Mouse (Mus musculus): Measurements from ENCODE around the gene Brms1.
A peak's percentile ranks its signal among the peaks of the same experiment; 100 is the strongest.
"Not testable (repeated sequence)": the region's sequence is repeated elsewhere in the genome, so short reads cannot be mapped to it uniquely, and the experiment has no call there.

Brms1 gene

DNA sequence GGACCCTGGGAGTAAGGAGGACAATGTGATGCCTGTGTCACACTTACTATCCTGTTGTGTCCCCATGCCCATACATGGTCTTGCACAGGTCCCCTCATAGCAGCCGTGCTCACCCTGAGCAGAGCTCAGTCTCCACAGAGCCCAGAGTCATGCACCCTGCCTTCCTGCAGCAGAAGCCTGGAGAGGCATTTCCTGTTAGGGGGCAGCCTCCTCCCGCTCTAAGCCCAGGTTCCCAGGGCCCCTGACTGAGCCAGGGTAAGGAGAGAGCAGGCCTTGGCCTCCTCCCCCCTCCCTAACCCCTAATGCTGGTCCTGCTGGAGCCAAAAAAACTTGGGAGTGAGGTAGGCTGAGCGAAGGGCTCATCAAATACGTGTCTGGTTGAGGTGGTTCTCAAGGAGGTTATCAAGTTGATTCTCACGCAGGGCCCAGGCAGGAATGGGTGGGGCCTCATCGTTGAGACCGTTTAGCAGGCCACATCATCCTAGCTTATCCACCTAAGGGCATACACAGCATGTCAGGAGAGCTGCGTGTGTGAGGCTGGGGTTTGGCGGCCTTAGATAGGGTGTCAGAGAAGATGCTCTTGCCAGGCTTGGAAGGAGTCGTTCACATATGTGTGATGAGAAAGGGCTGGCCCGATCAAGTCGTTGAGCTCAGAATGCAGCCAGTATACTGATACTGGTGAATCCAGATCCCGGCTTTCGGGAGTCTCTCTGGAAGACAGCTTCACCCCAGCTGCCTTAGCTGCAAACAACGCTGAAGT lies 26.1 kb downstream of the Brms1 start:
- no peak for DNase-seq

DNA sequence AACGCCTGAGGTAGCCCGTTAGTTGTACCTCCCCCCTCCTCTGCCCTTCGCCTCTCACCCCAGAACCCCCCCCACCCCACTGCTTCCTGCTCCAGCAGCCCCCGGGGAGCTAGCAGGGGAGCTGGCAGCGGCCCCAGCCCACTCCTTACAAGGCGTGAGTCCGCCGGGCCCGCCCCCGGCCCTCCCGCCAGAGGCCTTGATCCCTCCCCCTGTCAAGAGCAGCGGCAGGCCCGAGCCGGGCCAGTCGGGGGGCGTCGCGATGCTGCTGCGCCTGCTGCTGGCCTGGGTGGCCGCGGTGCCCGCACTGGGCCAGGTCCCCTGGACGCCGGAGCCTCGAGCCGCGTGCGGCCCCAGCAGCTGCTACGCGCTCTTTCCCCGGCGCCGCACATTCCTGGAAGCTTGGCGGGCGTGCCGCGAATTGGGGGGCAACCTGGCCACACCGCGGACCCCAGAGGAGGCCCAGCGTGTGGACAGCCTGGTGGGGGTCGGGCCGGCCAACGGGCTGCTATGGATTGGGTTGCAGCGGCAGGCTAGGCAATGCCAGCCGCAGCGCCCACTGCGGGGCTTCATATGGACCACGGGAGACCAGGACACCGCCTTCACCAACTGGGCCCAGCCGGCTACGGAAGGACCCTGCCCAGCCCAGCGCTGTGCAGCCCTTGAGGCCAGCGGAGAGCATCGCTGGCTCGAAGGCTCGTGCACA lies 26.9 kb downstream of the Brms1 start, which contains the start of gene Cd248:
Gene Cd248, plus strand, starts transcription at position 212 of the 703 bp plus-strand sequence.
- peak; percentile 82 for DNase-seq

DNA sequence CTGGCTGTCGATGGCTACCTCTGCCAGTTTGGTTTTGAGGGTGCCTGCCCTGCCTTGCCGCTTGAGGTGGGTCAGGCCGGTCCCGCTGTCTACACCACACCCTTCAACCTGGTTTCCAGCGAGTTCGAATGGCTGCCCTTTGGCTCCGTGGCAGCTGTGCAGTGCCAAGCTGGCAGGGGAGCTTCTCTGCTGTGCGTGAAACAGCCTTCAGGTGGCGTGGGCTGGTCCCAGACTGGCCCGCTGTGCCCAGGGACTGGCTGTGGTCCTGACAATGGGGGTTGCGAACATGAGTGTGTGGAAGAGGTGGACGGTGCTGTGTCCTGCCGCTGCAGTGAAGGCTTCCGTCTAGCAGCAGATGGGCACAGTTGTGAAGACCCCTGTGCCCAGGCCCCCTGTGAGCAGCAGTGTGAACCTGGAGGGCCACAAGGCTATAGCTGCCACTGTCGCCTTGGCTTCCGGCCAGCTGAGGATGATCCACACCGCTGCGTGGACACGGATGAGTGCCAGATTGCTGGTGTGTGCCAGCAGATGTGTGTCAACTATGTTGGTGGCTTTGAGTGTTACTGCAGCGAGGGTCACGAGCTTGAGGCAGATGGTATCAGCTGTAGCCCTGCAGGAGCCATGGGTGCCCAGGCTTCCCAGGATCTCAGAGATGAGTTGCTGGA lies 27.5 kb downstream of the Brms1 start:
- peak; percentile 81 for DNase-seq

DNA sequence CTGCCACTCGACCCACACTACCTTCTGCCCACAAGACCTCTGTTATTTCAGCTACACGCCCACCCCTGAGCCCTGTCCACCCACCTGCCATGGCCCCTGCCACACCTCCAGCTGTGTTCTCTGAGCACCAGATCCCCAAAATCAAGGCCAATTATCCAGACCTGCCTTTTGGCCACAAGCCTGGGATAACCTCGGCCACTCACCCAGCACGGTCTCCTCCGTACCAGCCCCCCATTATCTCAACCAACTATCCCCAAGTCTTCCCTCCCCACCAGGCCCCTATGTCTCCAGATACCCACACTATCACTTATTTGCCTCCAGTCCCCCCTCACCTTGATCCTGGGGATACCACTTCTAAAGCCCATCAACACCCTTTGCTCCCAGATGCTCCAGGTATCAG lies 28.3 kb downstream of the Brms1 start:
- DNase-seq, result no peak

DNA sequence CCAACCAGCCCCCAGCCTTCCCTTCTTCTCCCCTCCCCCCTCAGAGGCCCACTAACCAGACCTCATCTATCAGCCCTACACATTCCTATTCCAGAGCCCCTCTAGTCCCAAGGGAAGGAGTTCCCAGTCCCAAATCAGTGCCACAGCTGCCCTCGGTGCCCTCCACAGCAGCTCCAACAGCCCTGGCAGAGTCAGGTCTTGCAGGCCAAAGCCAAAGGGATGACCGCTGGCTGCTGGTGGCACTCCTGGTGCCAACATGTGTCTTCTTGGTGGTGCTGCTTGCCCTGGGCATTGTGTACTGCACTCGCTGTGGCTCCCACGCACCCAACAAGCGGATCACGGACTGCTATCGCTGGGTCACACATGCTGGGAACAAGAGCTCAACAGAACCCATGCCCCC lies 28.8 kb downstream of the Brms1 start:
- no peak for DNase-seq

GRCm38 (mm10) chr19:5071077-5071476 lies 29.9 kb downstream of the Brms1 start:
- DNase-seq, result no peak

- DNase-seq, result peak; percentile 87
These were observed 30.6 kb downstream of the Brms1 start for GRCm38 (mm10) chr19:5071545-5072369.

DNA sequence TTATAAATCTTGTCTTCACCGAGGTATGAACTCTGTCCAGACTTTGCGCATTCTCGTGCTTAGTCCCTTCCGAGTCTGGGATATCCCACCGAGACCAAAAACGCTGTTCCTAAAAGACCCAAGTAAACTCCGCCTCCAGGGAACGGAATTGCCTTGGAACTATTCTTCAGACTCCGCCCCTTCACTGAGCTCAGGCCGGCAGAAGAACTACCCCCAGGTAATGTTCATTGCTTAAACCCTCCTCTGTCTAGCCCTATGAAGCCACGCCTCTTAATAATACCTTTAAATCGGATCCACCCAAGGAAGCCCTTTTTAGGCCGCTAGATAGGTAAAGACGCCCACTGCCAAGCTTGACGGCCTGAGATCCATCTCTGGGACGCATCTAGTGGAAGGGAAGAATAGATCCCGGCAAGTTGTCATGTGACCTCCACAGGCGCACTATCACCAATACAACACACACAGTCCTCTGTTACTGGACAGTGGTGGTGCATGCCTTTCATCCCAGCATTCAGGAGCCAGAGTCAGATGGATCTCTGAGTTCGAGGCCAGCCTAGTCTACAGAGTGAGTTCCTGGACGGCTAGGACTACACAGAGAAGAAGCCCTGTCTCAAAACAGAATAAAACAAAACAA lies 31.4 kb downstream of the Brms1 start:
- peak; percentile 44 for DNase-seq

DNA sequence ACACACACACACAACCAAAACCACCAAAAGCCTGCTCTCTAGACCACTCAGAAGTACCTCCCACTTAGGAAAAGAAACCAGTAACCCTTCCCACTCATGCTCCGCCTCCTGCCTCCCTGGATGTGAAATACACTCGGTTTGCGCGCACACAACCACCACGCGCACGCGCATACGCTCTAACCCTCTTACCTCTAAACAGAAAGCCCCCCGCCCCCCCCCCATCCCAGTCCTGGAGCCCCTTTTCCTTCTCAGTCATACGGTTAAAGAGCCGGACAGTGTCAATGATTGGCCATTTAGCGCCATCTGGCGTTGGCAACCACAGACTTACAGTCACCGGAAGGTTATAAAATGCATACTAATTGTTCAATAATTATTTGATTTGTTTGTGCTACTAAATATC lies 31.9 kb downstream of the Brms1 start:
- peak; percentile 84 for DNase-seq

DNA sequence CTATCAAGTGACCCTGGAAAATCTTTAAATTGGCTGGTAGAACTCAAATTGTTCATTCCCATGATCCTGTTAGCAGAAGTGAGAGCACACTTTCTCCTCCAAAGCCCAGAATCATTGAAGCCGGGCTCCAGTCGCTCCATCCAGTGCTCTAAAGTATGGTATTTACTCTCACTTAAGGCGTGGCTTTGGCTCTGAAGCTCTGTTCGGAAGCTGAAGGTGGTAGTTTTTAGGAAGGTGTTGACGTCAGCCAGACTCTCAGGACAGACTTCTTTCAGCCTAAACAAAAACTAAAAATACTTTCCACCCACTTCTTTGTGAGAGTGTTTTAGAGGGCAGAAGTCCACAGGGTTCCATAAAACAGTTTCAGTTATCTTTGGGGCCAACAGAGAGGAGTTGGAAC lies 32.4 kb downstream of the Brms1 start:
- no peak for DNase-seq

DNA sequence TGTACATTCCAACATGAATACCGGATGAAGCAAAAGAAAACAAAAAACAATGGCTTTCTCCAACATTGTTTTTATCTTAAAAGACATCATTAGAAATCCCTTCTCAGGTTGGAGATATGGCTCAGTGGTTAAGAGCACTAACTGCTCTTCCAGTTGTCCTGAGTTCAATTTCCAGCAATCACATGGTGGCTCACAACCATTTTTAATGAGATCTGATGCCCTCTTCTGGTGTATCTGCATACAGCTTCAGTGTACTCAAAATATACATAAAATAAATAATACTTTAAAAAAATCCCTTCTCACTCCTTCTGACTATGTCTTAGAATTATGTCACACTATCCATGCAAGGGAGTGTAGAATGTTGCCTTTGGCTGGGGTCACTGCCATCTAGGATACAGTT lies 38.1 kb downstream of the Brms1 start:
- no peak for DNase-seq

DNA sequence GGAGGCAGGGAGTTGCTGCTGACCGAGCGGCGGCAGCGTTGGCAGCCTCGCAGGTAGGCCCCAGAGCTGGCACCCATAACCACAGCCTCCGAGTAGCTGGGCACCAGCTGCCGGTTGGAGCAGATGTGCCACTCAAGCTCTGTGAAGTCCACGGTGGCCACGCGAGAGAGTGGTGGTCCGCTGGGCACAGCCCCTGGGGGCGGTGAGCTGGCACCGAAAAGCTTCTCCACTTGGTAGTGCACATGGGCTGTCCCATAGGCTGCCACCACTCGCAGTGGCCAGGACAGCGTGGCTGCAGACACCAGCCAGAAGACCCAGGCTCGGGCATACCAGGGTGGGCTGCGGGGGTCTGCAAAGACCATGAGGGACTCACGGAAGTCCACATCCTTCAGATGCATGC lies 40.9 kb downstream of the Brms1 start:
- no peak for DNase-seq

DNA sequence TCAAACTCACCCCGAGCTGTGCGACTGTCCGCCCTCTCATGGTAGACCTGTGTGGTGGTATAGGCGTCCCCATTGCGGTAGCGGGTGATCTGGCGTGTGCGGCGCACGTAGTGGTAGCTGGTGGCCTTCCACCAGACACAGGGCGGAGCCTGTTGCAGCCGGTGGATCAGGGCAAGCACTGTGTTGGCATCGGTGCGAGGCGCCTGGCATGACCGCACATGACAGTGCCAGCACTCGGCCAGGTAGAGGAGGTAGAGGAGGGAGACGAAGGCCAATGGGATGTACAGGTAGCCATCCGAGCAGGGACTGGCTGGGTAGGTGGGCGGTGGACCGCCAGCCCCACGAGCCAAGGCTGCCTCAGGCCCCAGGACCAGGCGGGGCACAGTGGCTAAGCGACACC lies 41.4 kb downstream of the Brms1 start:
- DNase-seq, result no peak

DNA sequence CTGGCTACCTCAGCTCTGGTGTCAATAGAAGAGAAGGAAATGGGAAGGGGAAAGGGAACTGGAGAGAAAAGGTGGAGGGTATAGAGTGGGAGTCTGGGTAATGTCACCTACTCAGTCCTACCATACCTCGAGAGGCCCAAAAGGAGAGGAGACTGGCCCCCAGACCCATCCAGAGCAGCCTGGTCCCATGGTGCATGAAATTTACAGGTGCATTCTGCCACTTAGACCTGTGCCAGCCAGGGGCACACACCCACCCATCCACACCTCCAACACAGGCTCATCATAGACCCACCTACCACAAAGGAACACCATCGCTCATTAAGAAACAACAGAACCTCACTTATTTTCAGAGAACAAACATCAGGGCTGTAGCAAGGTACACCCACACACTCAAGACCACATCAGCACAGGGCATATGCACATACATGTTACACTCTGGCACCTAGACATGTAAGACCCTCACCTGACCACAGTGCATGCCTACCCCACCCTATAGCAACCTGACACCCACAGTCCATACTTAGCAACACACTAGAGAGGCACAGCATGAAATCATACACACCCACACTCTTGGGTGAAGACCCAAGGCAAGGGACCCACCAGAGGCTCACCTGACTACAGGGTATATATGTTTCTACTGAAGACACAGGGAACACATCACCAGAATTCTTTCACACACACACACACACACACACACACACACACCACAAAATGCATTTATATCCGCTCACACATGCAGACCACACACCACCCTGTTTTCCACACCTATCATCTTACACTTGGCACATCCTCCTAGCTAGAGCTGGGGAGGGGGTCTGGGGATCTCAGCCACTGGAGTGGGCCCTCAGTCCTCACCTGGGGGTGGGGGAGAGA lies 43.0 kb downstream of the Brms1 start:
- no peak for DNase-seq

GRCm38 (mm10) chr19:5084834-5085144 lies 43.6 kb downstream of the Brms1 start:
- DNase-seq, result no peak

DNA sequence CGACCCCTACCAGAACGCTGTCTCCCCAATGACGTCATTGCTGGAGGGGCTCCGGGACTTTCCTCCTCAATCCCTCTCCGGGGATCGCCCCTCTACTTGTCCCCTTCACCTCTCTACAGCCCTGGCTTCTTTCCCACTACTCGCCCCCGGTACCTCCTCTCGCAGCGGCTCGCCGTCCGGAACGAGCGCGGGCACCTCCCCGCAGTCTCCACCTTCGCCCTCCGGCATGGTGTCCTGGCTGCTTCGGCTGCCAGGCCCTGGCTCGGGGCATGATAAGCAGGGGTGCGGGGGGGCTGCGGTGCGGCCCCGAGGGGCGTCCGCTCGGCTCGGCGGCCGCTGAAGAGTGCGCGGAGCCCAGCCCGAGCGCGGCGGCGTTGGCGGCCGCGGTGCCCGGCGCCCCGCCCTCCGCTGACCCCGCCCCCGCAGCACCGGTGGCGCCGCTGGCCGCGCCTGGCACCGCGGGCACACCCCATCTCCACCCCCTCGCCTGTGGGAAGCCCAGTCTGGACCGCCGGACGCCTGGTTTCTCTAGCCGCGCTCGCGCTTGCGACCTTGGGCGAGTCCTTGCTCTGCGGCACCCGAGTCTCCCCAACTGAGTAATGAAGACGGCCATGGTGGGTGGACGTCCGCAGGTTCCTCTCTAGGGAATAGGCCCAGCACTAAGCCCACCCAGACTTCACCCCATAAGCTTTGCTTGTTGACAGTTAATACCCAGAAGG lies 44.1 kb downstream of the Brms1 start, which contains the start of gene Tmem151a:
Gene Tmem151a, minus strand, starts transcription at position 387 of the 719 bp plus-strand sequence.
- DNase-seq, result peak; percentile 56

DNA sequence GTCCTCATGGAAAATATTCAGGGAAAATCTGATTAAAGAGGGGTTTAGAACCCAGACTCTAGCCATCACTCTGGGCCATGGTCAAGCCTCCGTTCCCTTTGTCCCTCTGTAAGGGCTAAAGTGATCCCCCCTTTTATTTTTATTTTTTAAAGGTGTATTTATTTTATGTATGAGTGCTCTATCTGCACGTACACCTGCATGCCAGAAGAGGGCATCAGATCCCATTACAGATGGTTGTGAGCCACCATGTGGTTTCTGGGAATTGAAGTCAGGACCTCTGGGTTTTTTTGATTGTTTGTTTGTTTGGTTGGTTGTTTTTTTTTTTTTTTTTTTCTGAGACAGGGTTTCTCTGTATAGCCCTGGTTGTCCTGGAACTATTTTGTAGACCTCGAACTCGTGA lies 45.4 kb downstream of the Brms1 start:
- not testable (repeated sequence) for DNase-seq

DNA sequence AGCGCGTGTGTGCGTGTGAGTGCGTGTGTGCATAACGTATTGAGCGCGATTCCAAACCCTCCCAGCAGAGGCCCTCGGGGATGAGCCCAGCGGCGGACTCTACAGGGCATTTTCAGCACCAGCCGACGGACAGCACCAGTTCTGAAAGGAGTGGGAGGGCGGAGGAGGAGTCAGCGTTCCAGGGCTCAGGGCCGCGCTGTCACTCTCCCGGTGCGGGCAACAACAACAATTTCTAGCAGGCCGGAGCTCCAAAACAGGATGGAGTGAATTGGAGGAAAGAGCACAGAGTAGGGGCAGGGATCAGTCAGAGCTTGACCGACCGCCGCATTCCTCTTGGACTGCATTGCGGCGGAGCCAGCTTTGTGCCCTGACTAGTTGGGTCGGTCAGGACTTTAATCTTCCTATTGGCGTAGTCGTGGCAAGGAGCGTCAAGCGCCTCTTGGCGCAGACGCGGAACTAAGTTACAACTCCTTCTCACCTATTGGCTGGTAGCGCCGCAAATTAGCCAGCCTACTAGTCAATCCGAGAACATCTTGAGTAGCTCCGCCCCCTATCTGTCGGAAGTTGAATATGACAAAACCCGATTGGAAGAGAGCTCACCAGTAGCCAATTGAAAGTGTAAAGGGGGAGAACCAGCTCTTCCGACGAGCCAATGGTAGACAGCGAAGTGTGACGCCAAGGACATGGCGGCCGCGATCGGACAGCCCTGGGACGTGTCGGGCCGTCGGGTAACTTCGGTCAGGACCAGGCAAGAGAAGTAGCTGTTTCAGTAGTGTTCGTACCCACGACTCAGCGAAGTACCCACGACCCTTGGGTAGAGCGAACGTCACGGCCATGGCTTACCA lies 47.0 kb downstream of the Brms1 start, which contains the start of gene Yif1a:
Gene Yif1a, plus strand, starts transcription at position 655 of the 845 bp plus-strand sequence.
- peak; percentile 100 for DNase-seq

GRCm38 (mm10) chr19:5089324-5089723 lies 48.2 kb downstream of the Brms1 start:
- no peak for DNase-seq

- no peak for DNase-seq
These were observed 50.9 kb downstream of the Brms1 start for GRCm38 (mm10) chr19:5092083-5092482.
